Mouse (Mus musculus) adrenal gland, adult (tissue): ENCODE measurements around the gene Foxe3.

Experiments used
- DNase-seq, 2 experiments: peaks; one replicate each; pipeline ENCODE4 v3.0.0; 2022 to 2023; ENCODE audit warnings: low spot score in 1 of 2; ENCODE audit not compliant: inconsistent age in 2 of 2

Gene Foxe3

DNA sequence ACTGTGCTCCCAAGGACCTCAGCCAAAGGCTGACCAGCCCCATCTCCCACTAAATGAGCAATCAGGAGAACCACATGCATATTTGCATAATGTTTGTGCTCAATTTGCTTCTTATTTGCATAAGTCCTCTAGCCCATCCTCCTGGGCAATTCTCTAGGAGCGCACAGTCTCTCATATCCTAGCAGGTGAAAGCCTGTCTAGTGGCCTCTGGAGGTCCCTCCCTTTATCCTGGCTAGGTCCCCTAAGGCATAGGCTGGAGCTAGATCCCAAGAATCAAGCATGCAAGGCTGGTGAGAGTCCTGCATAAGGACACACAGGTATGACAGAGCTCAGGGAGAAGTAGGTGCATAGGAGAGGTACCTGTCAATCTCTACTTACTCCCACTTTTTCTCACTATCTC, 43.6 kb downstream of the Foxe3 start:
- DNase-seq: no peak

DNA sequence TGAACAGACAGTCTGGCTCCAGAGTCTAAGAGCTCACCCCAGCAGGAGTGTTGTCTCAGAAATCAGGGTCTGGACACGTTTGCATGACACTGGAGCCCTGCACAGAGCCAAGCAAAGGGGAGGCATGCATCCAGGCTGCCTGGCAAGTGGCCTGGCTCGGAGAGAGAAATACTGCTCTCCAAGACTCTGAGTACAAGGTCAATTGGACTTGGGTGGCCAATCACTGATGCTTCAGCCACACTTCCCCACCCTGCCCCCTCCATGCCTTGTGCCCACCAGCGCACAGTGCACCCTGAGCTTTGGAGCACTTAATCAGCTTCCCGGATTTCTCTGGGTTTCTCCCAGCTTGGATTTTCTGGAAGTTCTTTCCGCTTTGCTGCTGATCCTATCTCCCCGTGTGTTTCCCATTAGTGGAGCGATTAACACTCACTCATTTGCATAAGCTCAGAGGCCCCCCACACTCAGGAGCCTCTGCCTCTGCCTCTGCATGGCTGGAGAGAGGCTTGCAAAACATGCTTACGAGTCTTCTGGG, 49.3 kb downstream of the Foxe3 start:
- no peak for DNase-seq
